Mouse (Mus musculus) leukemia stem cell, adult 10-12 weeks (primary cell): ENCODE results near the gene Mgst1. TPM values are rescaled to one million over a fixed set of nuclear protein-coding genes. Genes with fewer than 3 reads are reported as not detected.

ENCODE experiments used
- polyA plus RNA-seq: library from polyadenylated mRNA; stranded (reverse); fragments of >175 nt; gene quantifications from 2 replicates; pipeline ENCODE4 v1.2.3, GENCODE M21; 2012; ENCODE audit warnings: low replicate concordance

Gene Mgst1
- 0.87 and 3.8 TPM in 2 replicates for polyA plus RNA-seq

GRCm38 (mm10) chr6:138139930-138140329, at the start of gene Mgst1:
Mgst1 (plus strand) TSS chr6:138140316.

Other genes with a start within 250 kb of the Mgst1 start
- not detected in 2 replicates for gene Slc15a5, start 60.4 kb upstream of the Mgst1 start, polyA plus RNA-seq